Mouse (Mus musculus): ENCODE results near the gene Gpr1.

GRCm38 (mm10) chr1:63168638-63169037 lies 45.7 kb downstream of the Gpr1 start:
- no peak for TF ChIP-seq EP300 (IDR thresholded peaks at IDR 0.05; ENCODE audit: insufficient read depth, low read depth, low read length)
- TF ChIP-seq POLR2A (IDR thresholded peaks at IDR 0.05; ENCODE audit: insufficient read depth, low read length): no peak
- no peak for TF ChIP-seq CTCF (IDR thresholded peaks at IDR 0.05; ENCODE audit: low read depth, low read length)

Data from ES-Bruce4 (cell line).